ENCODE assay signal across 19 mouse cellular contexts in the genomic region with DNA sequence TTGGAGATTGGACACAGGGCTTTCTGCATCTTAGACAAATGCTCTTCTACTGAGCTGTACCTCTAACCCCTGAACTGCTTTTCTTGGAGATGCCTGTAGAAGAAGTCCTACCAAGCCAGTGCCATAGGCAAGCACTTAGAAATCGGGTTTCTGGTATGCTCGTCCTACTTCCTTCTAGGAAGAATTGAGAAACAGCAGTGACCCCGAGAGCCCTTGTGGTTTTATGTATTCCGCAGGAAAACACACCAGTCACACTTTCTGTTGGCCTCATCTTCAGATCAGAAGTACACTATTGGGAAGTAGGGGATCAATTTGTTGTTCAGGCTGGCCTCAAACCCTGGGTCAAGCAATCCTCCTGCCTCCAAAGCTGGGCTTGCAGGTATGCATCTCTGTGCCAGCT. TPM values are rescaled to one million over a fixed set of nuclear protein-coding genes. Genes with fewer than 3 reads are reported as not detected.
A peak's percentile ranks its signal among the peaks of the same experiment; 100 is the strongest.
DNase-seq lines count a peak whose midpoint lies in the region; ATAC-seq lines count a peak whose summit lies in the region.
"Had no signal": no experiment of that assay in that cellular context is flagged by ENCODE, and none has a peak within 500 bp of the region (broad histone marks: within the 10 kb centered on the region; RNA-seq: fewer than 3 reads in every experiment).

No protein-coding gene starts in this region.

- peak overlapping the region; percentile 38; the same call in 1 of the 2 replicates for H3K27ac ChIP-seq in embryonic facial prominence, embryonic 12.5 days
- H3K27ac ChIP-seq in embryonic facial prominence, embryonic 10.5 days (replicated peaks) = no peak overlapping the region
- H3K27ac ChIP-seq: heart, embryonic 10.5 days; limb, embryonic 12.5 days had no signal

- H3K9ac ChIP-seq in embryonic facial prominence, embryonic 12.5 days = no peak overlapping the region
- H3K9ac ChIP-seq: limb, embryonic 12.5 days; stomach, embryonic 15.5 days had no signal

- H3K4me3 ChIP-seq in embryonic facial prominence, embryonic 12.5 days = no peak overlapping the region
- no peak overlapping the region for H3K4me3 ChIP-seq in embryonic facial prominence, embryonic 10.5 days
- peak overlapping the region; percentile 79 for H3K4me3 ChIP-seq in megakaryocyte, embryonic 14.5 days (replicated peaks)
- H3K4me3 ChIP-seq: heart, embryonic 10.5 days; limb, embryonic 12.5 days; stomach, embryonic 15.5 days had no signal

- no peaks in the 10 kb centered on the region for H3K27me3 ChIP-seq in embryonic facial prominence, embryonic 12.5 days
- H3K27me3 ChIP-seq in embryonic facial prominence, embryonic 10.5 days (replicated peaks; ENCODE audit: low read depth, poor library complexity, severe bottlenecking) = peaks cover 5% of the 10 kb centered on the region; the same call in 1 of the 2 replicates
- H3K27me3 ChIP-seq in megakaryocyte, embryonic 14.5 days (replicated peaks) = peaks cover 71% of the 10 kb centered on the region
- H3K27me3 ChIP-seq: limb, embryonic 12.5 days; stomach, embryonic 15.5 days had no signal

- ATAC-seq in embryonic facial prominence, embryonic 12.5 days (ENCODE audit: insufficient number of reproducible peaks, insufficient read depth, low FRiP score, low TSS enrichment) = no peak
- peak; percentile 57 for ATAC-seq in common myeloid progenitor, adult 5-6 weeks (replicated peaks; ENCODE audit: low read depth, poor library complexity, severe bottlenecking)
- ATAC-seq: forebrain, embryonic 16.5 days had no signal

- no peak for DNase-seq in embryonic facial prominence, embryonic 10.5 days (ENCODE audit: low spot score)
- peak; percentile 31 for DNase-seq in 3134 (ENCODE audit: extremely low read depth, insufficient read length, low spot score)
- DNase-seq in thymus, postnatal 4 days = no peak
- no peak for DNase-seq in heart, postnatal 4 days
- DNase-seq in layer of hippocampus, postnatal 14 days (ENCODE audit: low spot score in 2 of 2) = no peak
- DNase-seq: cerebellum, adult 8-10 months; kidney, adult 2 months; kidney, postnatal 25 days; lung, postnatal 4 days; midbrain, embryonic 14.5 days; retina, postnatal 1 day; thymus, adult 18-20 months had no signal

- no peaks in the 10 kb centered on the region for H3K36me3 ChIP-seq in embryonic facial prominence, embryonic 12.5 days
- no peaks in the 10 kb centered on the region for H3K36me3 ChIP-seq in embryonic facial prominence, embryonic 10.5 days (replicated peaks)
- H3K36me3 ChIP-seq in megakaryocyte, embryonic 14.5 days (replicated peaks; ENCODE audit: low read length) = no peaks in the 10 kb centered on the region
- H3K36me3 ChIP-seq: heart, embryonic 10.5 days; limb, embryonic 12.5 days; stomach, embryonic 15.5 days had no signal

- 66% methylated on average over 4 of the region's 4 CpGs for WGBS in embryonic facial prominence, embryonic 12.5 days
- 78% methylated on average over 4 of the region's 4 CpGs for WGBS in embryonic facial prominence, embryonic 10.5 days

- H3K4me1 ChIP-seq in embryonic facial prominence, embryonic 12.5 days = peaks cover 7% of the 10 kb centered on the region; the same call in 1 of the 2 replicates
- H3K4me1 ChIP-seq in embryonic facial prominence, embryonic 10.5 days = peaks cover 21% of the 10 kb centered on the region
- peaks cover 45% of the 10 kb centered on the region for H3K4me1 ChIP-seq in megakaryocyte, embryonic 14.5 days
- H3K4me1 ChIP-seq: stomach, embryonic 15.5 days had no signal

- no peak overlapping the region for H3K4me2 ChIP-seq in embryonic facial prominence, embryonic 12.5 days (replicated peaks)
- H3K4me2 ChIP-seq: limb, embryonic 12.5 days; stomach, embryonic 15.5 days had no signal

- H3K9me3 ChIP-seq in embryonic facial prominence, embryonic 12.5 days = no peaks in the 10 kb centered on the region
- no peaks in the 10 kb centered on the region for H3K9me3 ChIP-seq in embryonic facial prominence, embryonic 10.5 days
- H3K9me3 ChIP-seq in megakaryocyte, embryonic 14.5 days = no peaks in the 10 kb centered on the region
- H3K9me3 ChIP-seq: heart, embryonic 10.5 days; limb, embryonic 12.5 days; stomach, embryonic 15.5 days had no signal

RNA-seq across cellular contexts. Expression of a gene that starts 28.0 kb away (rescaled TPM):
- polyA plus RNA-seq in embryonic facial prominence, embryonic 12.5 days (2016; fragmentation: Nextera tagmentation; extraction: Ambion mirVana) = 26.1 and 26.6 TPM in 2 replicates
- polyA plus RNA-seq in embryonic facial prominence, embryonic 10.5 days (2016; fragmentation: Nextera tagmentation; extraction: Ambion mirVana) = 21.3 and 21.4 TPM in 2 replicates
- total RNA-seq in common myeloid progenitor, adult 5-6 weeks (2017) = 16.3 and 17.8 TPM in 2 replicates
- 9.9 and 83.2 TPM in 2 replicates for polyA plus RNA-seq in megakaryocyte, embryonic 14.5 days (2012; ENCODE audit: insufficient read depth, low replicate concordance)
- 10 to 100 TPM; 20.4 to 24.5 TPM for total RNA-seq in heart, postnatal 4 days (2021)
- total RNA-seq in layer of hippocampus, postnatal 14 days (2021) = 10 to 100 TPM; 40.6 to 45.2 TPM

RNA-seq across cellular contexts. Expression of a gene that starts 39.5 kb away (rescaled TPM):
- 29.9 and 32.9 TPM in 2 replicates for polyA plus RNA-seq in embryonic facial prominence, embryonic 12.5 days (2016; fragmentation: Nextera tagmentation; extraction: Ambion mirVana)
- polyA plus RNA-seq in embryonic facial prominence, embryonic 10.5 days (2016; fragmentation: Nextera tagmentation; extraction: Ambion mirVana) = 34.1 and 35.6 TPM in 2 replicates
- total RNA-seq in common myeloid progenitor, adult 5-6 weeks (2017) = 8.6 and 9.6 TPM in 2 replicates
- 1.2 and 1.4 TPM in 2 replicates for polyA plus RNA-seq in megakaryocyte, embryonic 14.5 days (2012; ENCODE audit: insufficient read depth, low replicate concordance)
- 10 to 100 TPM; 20.4 to 20.5 TPM for total RNA-seq in heart, postnatal 4 days (2021)
- total RNA-seq in layer of hippocampus, postnatal 14 days (2021) = 10 to 100 TPM; 27.2 to 30.5 TPM
